Mouse (Mus musculus): ENCODE results near the gene Zfp622.

GRCm38 (mm10) chr15:25950584-25950983 lies 33.6 kb upstream of the Zfp622 start:
- TF ChIP-seq CTCF (IDR thresholded peaks at IDR 0.05; ENCODE audit: control insufficient read depth, insufficient read depth, insufficient read length) (no peak), MAX (IDR thresholded peaks at IDR 0.05) (no peak)
